Mouse (Mus musculus): ENCODE measurements around the gene March6. TPM values are rescaled to one million over a fixed set of nuclear protein-coding genes. Genes with fewer than 3 reads are reported as not detected.
A peak's percentile ranks its signal among the peaks of the same experiment; 100 is the strongest.

Gene March6
- polyA plus RNA-seq, 1 experiment: 109 TPM

DNA sequence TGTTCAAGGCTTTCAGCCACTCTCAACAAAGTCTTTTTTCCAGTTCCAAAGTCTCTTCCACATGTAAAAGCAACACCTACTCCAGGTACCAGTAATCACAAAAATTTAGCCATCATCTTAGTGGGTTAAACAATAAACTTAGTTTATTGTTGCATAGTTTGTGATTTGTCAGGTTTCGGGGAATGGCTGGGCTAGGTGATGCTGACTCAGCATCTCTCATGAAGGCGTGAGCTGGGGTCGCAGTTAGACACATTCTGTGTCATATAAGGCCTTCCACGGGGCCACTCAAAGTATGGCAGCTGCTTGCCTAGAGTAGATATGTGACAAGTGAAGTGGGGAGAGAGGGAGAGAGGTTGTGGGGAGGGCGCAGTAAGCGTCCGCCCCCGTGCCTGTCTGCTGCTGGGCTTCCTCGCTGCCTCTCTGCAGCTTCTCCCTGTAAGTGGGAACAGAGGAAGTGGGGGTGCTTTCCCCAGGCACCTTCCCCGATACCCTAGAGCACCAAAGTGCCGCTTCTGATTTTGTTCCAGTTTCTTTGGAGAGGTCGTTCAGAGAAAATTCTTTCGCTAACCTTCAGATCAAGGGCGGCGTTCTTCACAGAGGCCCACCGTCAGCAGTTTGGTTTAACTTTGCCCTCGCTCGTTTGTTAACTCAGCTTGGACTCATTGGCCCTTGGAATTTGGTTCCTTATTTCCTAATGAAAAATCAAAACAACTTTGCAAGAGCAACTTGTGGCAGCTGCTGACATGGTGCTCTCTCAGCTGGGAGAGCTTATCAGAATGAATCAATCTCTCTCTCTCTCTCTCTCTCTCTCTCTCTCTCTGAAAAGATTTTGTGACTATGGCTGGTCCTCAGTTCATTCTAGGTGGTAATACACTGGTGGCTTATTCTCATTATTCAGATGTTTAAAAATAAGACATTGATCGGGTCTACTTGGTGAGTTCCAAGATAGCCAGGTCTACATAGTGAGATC is 33.0 kb upstream of the March6 start:
- DNase-seq (ENCODE audit: low read depth): no peak
- no peak for TF ChIP-seq POLR2A (IDR thresholded peaks at IDR 0.05; ENCODE audit: borderline replicate concordance, extremely low read depth, insufficient read depth, insufficient read length, poor library complexity, severe bottlenecking)
- TF ChIP-seq CTCF (IDR thresholded peaks at IDR 0.05; ENCODE audit: borderline replicate concordance, extremely low read depth, insufficient read depth, insufficient read length): no peak

- TF ChIP-seq CTCF (IDR thresholded peaks at IDR 0.05; ENCODE audit: borderline replicate concordance, extremely low read depth, insufficient read depth, insufficient read length) (no peak), POLR2A (IDR thresholded peaks at IDR 0.05; ENCODE audit: borderline replicate concordance, extremely low read depth, insufficient read depth, insufficient read length, poor library complexity, severe bottlenecking) (no peak)
- DNase-seq (ENCODE audit: low read depth): no peak
Measured at GRCm38 (mm10) chr15:31562847-31563246, 32.0 kb upstream of the March6 start.

GRCm38 (mm10) chr15:31561976-31562375 is 31.1 kb upstream of the March6 start:
- DNase-seq (ENCODE audit: low read depth): no peak
- TF ChIP-seq POLR2A (IDR thresholded peaks at IDR 0.05; ENCODE audit: borderline replicate concordance, extremely low read depth, insufficient read depth, insufficient read length, poor library complexity, severe bottlenecking) (no peak), CTCF (IDR thresholded peaks at IDR 0.05; ENCODE audit: borderline replicate concordance, extremely low read depth, insufficient read depth, insufficient read length) (no peak)

DNA sequence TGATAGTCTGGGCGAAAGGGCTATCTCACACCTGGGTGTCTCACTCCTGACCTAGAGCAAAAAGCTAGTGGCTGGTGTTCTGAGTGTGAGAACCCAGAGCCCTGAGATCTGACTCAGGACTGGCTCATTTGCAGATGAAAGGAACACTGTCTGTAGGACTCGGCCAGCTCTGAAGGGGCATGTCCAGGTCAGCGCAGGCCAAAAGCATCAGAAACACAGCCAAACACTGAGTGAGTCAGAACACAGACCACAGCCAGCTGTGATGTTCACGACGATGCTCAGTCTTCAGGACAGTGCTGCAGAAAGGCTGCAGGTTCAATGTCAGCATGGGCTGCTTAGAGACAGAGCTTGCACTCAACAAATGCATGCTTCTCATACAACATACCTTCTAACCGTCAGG is 30.5 kb upstream of the March6 start:
- DNase-seq (ENCODE audit: low read depth): no peak

GRCm38 (mm10) chr15:31554855-31555254 is 24.0 kb upstream of the March6 start:
- TF ChIP-seq POLR2A (IDR thresholded peaks at IDR 0.05; ENCODE audit: borderline replicate concordance, extremely low read depth, insufficient read depth, insufficient read length, poor library complexity, severe bottlenecking): no peak
- no peak for TF ChIP-seq CTCF (IDR thresholded peaks at IDR 0.05; ENCODE audit: borderline replicate concordance, extremely low read depth, insufficient read depth, insufficient read length)
- DNase-seq (ENCODE audit: low read depth): no peak

More for the DNA sequence above, 30.5 kb upstream of the March6 start:
- TF ChIP-seq POLR2A (IDR thresholded peaks at IDR 0.05; ENCODE audit: borderline replicate concordance, extremely low read depth, insufficient read depth, insufficient read length, poor library complexity, severe bottlenecking) (no peak), CTCF (IDR thresholded peaks at IDR 0.05; ENCODE audit: borderline replicate concordance, extremely low read depth, insufficient read depth, insufficient read length) (no peak)

DNA sequence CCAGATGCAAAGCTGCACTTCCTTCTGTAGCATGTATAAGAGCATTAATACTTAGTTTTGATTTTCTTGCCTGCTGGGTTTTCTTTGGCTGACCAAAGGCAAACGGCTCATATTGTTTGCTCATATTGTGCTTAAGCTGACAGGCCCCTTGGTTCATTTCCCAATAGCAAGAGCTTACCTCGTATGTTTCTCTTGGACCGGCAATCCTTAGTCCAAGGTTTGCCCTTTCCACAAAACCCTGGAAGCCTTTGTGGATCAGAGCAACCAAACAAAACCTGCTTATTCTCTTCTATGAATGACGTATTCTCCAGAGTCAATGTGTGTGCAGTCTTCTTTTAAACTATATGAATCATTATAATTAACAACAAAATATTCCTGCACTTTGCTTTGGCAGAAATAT is 19.5 kb upstream of the March6 start:
- no peak for TF ChIP-seq POLR2A (IDR thresholded peaks at IDR 0.05; ENCODE audit: borderline replicate concordance, extremely low read depth, insufficient read depth, insufficient read length, poor library complexity, severe bottlenecking)
- no peak for DNase-seq (ENCODE audit: low read depth)

DNA sequence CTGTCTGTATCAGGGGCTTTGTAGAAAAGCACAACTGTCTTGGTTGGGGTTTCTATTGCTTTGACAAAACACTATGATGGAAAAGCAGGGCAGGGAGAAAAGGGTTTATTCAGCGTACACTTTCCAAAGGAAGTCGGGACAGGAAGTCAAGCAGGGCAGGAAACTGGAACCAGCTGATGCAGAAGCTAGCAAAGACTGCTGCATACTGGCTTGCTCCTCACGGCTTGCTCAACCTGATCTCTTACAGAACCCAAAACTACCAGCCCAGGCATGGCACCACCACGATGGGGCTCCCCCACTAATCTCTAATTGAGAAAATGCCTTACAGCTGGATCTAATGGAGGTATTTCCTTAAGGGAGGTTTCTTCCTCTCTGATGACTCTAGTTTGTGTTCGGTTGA is 16.6 kb upstream of the March6 start:
- DNase-seq (ENCODE audit: low read depth): no peak
- no peak for TF ChIP-seq CTCF (IDR thresholded peaks at IDR 0.05; ENCODE audit: borderline replicate concordance, extremely low read depth, insufficient read depth, insufficient read length)
- no peak for TF ChIP-seq POLR2A (IDR thresholded peaks at IDR 0.05; ENCODE audit: borderline replicate concordance, extremely low read depth, insufficient read depth, insufficient read length, poor library complexity, severe bottlenecking)

DNA sequence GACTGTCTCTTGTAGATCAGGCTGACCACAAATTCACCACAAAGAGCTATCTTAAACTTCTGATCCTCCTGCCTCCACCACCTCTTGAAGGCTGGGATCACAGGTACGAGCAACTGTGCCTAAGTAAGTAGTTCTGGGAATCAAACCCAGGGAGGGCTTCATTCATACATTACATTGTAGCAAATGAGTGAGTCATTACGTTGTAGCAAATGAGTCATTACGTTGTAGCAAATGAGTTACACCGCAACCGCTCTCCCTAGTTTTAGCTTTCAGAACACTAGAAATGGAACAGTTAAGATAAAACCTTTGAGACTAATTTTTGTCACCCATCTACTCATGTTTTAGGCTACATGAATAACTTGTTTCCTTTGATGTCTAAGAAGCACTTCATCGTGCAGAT is 15.4 kb upstream of the March6 start:
- TF ChIP-seq POLR2A (IDR thresholded peaks at IDR 0.05; ENCODE audit: borderline replicate concordance, extremely low read depth, insufficient read depth, insufficient read length, poor library complexity, severe bottlenecking): no peak
- no peak for TF ChIP-seq CTCF (IDR thresholded peaks at IDR 0.05; ENCODE audit: borderline replicate concordance, extremely low read depth, insufficient read depth, insufficient read length)

DNA sequence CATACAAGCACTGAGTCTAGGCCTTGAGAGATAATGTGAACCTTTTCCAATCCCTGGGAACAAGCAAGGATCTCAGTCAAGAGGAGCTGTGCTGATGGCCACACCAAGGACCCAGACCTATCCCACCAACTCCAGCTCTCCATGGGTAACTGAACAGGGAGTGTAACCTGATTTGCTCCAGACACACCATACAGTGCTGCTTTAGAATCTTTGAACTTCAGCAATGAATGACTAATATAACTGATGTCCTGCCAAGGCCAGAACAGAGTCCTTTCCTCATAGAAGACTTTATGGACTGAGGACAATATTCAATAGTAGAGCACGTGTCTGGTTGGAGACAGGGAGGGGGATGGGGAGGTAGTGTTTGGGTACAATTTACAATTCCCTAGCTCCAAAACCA is 14.2 kb upstream of the March6 start:
- TF ChIP-seq POLR2A (IDR thresholded peaks at IDR 0.05; ENCODE audit: borderline replicate concordance, extremely low read depth, insufficient read depth, insufficient read length, poor library complexity, severe bottlenecking) (no peak), CTCF (IDR thresholded peaks at IDR 0.05; ENCODE audit: borderline replicate concordance, extremely low read depth, insufficient read depth, insufficient read length) (no peak)
- no peak for DNase-seq (ENCODE audit: low read depth)

More for the DNA sequence above, 15.4 kb upstream of the March6 start:
- DNase-seq (ENCODE audit: low read depth): no peak

- TF ChIP-seq POLR2A (IDR thresholded peaks at IDR 0.05; ENCODE audit: borderline replicate concordance, extremely low read depth, insufficient read depth, insufficient read length, poor library complexity, severe bottlenecking): no peak
- no peak for DNase-seq (ENCODE audit: low read depth)
Measured at GRCm38 (mm10) chr15:31543246-31543645, 12.4 kb upstream of the March6 start.

- TF ChIP-seq POLR2A (IDR thresholded peaks at IDR 0.05; ENCODE audit: borderline replicate concordance, extremely low read depth, insufficient read depth, insufficient read length, poor library complexity, severe bottlenecking) (no peak), CTCF (IDR thresholded peaks at IDR 0.05; ENCODE audit: borderline replicate concordance, extremely low read depth, insufficient read depth, insufficient read length) (no peak)
- peak; percentile 47 for DNase-seq (ENCODE audit: low read depth)
Measured at GRCm38 (mm10) chr15:31542013-31542958, 11.4 kb upstream of the March6 start.
